ENCODE assay signal across 19 mouse cellular contexts in genomic region chr13:103959841-103960240, GRCm38 (mm10). TPM values are rescaled to one million over a fixed set of nuclear protein-coding genes. Genes with fewer than 3 reads are reported as not detected.
DNase-seq lines count a peak whose midpoint lies in the region; ATAC-seq lines count a peak whose summit lies in the region.
"Had no signal": no experiment of that assay in that cellular context is flagged by ENCODE, and none has a peak within 500 bp of the region (broad histone marks: within the 10 kb centered on the region; RNA-seq: fewer than 3 reads in every experiment).

No protein-coding gene starts in this region.

- no peak for DNase-seq in kidney, adult 9 months
- peak; percentile 49 for DNase-seq in MN1 (ENCODE audit: low spot score)
- peak; percentile 84 for DNase-seq in adrenal gland, adult 2 months
- peak; percentile 25 for DNase-seq in forelimb bud, embryonic 11.5 days (ENCODE audit: low read depth, low spot score)
- no peak for DNase-seq in hindbrain, embryonic 14.5 days (ENCODE audit: low spot score)
- DNase-seq: cerebellum, adult 8-10 months; kidney, postnatal 14 days; lung, embryonic 14.5 days; lung, postnatal 4 days; thymus, postnatal 14 days had no signal

- peaks cover 4% of the 10 kb centered on the region; the same call in 1 of the 2 replicates for H3K4me1 ChIP-seq in kidney, embryonic 16.5 days (ENCODE audit: insufficient read depth, low read length)
- H3K4me1 ChIP-seq in forebrain, embryonic 13.5 days, result 0 out of 2 replicates have a peak, but pooled peaks cover 6% of the 10 kb centered on the region
- H3K4me1 ChIP-seq in hindbrain, embryonic 14.5 days (replicated peaks; ENCODE audit: control insufficient read depth, insufficient read depth, low read length), result no peaks in the 10 kb centered on the region
- H3K4me1 ChIP-seq: forebrain, embryonic 12.5 days had no signal

- ATAC-seq in kidney, embryonic 16.5 days (ENCODE audit: low FRiP score, low TSS enrichment), result 0 out of 2 replicates have a peak, but pooled peaks have one; percentile 16
- no peak for ATAC-seq in forebrain, embryonic 13.5 days
- no peak for ATAC-seq in frontal cortex, adult (ENCODE audit: low TSS enrichment)
- no peak for ATAC-seq in hindbrain, embryonic 14.5 days (ENCODE audit: low FRiP score)
- ATAC-seq: activated CD4-positive, CD25-positive, alpha-beta regulatory T cell, adult 4 months had no signal

- no peak overlapping the region for H3K27ac ChIP-seq in kidney, embryonic 16.5 days (ENCODE audit: low read length)
- H3K27ac ChIP-seq in forebrain, embryonic 13.5 days, result no peak overlapping the region
- H3K27ac ChIP-seq in hindbrain, embryonic 14.5 days, result no peak overlapping the region
- H3K27ac ChIP-seq: forebrain, embryonic 12.5 days; hindbrain, embryonic 10.5 days; midbrain, embryonic 10.5 days had no signal

- no peak overlapping the region for H3K4me2 ChIP-seq in kidney, embryonic 16.5 days (replicated peaks; ENCODE audit: low read depth, low read length)
- no peak overlapping the region for H3K4me2 ChIP-seq in forebrain, embryonic 13.5 days
- H3K4me2 ChIP-seq in hindbrain, embryonic 14.5 days (replicated peaks), result no peak overlapping the region
- H3K4me2 ChIP-seq: forebrain, embryonic 12.5 days; liver, embryonic 11.5 days; lung, embryonic 14.5 days had no signal

- no peaks in the 10 kb centered on the region for H3K9me3 ChIP-seq in kidney, embryonic 16.5 days (ENCODE audit: low read length)
- no peaks in the 10 kb centered on the region for H3K9me3 ChIP-seq in forebrain, embryonic 13.5 days (replicated peaks)
- H3K9me3 ChIP-seq in hindbrain, embryonic 14.5 days (ENCODE audit: control insufficient read depth, low read length), result no peaks in the 10 kb centered on the region
- H3K9me3 ChIP-seq: forebrain, embryonic 12.5 days; hindbrain, embryonic 10.5 days; midbrain, embryonic 10.5 days had no signal

- no peaks in the 10 kb centered on the region; the same call in 1 of the 2 replicates for H3K36me3 ChIP-seq in kidney, embryonic 16.5 days (ENCODE audit: insufficient read depth, low read length)
- H3K36me3 ChIP-seq in forebrain, embryonic 13.5 days (ENCODE audit: poor library complexity, severe bottlenecking), result no peaks in the 10 kb centered on the region
- no peaks in the 10 kb centered on the region for H3K36me3 ChIP-seq in hindbrain, embryonic 14.5 days (replicated peaks; ENCODE audit: control insufficient read depth, insufficient read depth)
- H3K36me3 ChIP-seq: forebrain, embryonic 12.5 days; hindbrain, embryonic 10.5 days; midbrain, embryonic 10.5 days had no signal

- H3K27me3 ChIP-seq in kidney, embryonic 16.5 days (ENCODE audit: insufficient read depth, low read length), result no peaks in the 10 kb centered on the region
- no peaks in the 10 kb centered on the region for H3K27me3 ChIP-seq in forebrain, embryonic 13.5 days
- H3K27me3 ChIP-seq in hindbrain, embryonic 14.5 days (ENCODE audit: control insufficient read depth, insufficient read depth, low read length), result no peaks in the 10 kb centered on the region
- H3K27me3 ChIP-seq: CH12.LX; forebrain, embryonic 12.5 days had no signal

- WGBS in kidney, embryonic 16.5 days, result 65% methylated on average over 5 of the region's 5 CpGs
- 83% methylated on average over 5 of the region's 5 CpGs for WGBS in forebrain, embryonic 13.5 days
- 85% methylated on average over 5 of the region's 5 CpGs for WGBS in hindbrain, embryonic 14.5 days

- H3K4me3 ChIP-seq in kidney, embryonic 16.5 days (ENCODE audit: low read length), result no peak overlapping the region
- no peak overlapping the region for H3K4me3 ChIP-seq in forebrain, embryonic 13.5 days
- no peak overlapping the region for H3K4me3 ChIP-seq in hindbrain, embryonic 14.5 days (replicated peaks; ENCODE audit: low read length)
- H3K4me3 ChIP-seq: forebrain, embryonic 12.5 days; hindbrain, embryonic 10.5 days; midbrain, embryonic 10.5 days had no signal

- no peak overlapping the region for H3K9ac ChIP-seq in kidney, embryonic 16.5 days (replicated peaks; ENCODE audit: low read length)
- no peak overlapping the region for H3K9ac ChIP-seq in forebrain, embryonic 13.5 days
- H3K9ac ChIP-seq in hindbrain, embryonic 14.5 days, result no peak overlapping the region
- H3K9ac ChIP-seq: forebrain, embryonic 12.5 days; lung, embryonic 14.5 days had no signal

RNA-seq across cellular contexts. Expression of gene Erbin, which starts 39.5 kb away (rescaled TPM):
- polyA plus RNA-seq in kidney, embryonic 16.5 days (2015; fragmentation: Nextera tagmentation; extraction: Ambion mirVana), result 15.8 and 18.2 TPM in 2 replicates
- 10 to 100 TPM; 88.6 to 88.9 TPM for total RNA-seq in adrenal gland, adult 2 months (2021)
- 4.3 and 5.8 TPM in 2 replicates for polyA plus RNA-seq in adrenal gland, adult 2 months (2012; rRNA removed)
- polyA plus RNA-seq in forebrain, embryonic 13.5 days (2015; fragmentation: Nextera tagmentation; extraction: Ambion mirVana), result 14.8 and 15.6 TPM in 2 replicates
- 15.0 and 16.5 TPM in 2 replicates for polyA plus RNA-seq in hindbrain, embryonic 14.5 days (2014; fragmentation: Nextera tagmentation; extraction: Ambion mirVana)

Comparison
In these comparisons a context has a peak if more than half of its experiments do, and no peak if none do; other contexts are left out.
1. DNase-seq: peak in MN1 (single experiment), adrenal gland, adult 2 months (single experiment) and forelimb bud, embryonic 11.5 days (single experiment); none in kidney, adult 9 months (single experiment) and hindbrain, embryonic 14.5 days (single experiment).